Mouse (Mus musculus) cortical plate, adult 2 months (tissue): ENCODE measurements around the gene 4932438A13Rik.

ENCODE experiments used
- CTCF ChIP-seq: fragments of 200-500 bp; IDR thresholded peaks from 2 replicates; pipeline ENCODE4 v1.5.1; 2011; ENCODE audit warnings: mild to moderate bottlenecking, control low read depth, low read length; ENCODE audit not compliant: insufficient read depth; ENCODE audit errors: extremely low read depth
- POLR2A ChIP-seq: fragments of 200-500 bp; IDR thresholded peaks from 2 replicates; pipeline ENCODE4 v1.6.1; 2011; ENCODE audit warnings: mild to moderate bottlenecking, low read length, control low read depth; ENCODE audit not compliant: insufficient read depth; ENCODE audit errors: extremely low read depth

DNA sequence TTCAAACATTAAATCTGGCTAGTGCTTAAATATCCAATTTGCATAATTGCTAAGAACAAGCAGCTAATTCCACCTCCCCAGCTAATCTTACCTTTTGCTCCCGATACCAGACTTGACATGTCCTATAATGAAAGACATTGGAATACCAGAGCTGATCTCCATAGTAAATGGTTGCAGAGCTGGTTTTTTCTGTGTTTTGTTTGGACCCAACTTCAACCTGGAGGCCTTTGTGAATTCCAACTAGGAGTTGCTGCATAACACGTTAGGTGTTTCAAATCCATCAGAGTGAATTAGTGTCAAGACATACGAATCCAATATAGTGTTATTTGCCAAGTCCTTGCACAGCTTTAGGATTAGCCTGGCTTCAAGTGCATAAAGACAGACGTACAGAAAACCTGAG is 28.5 kb upstream of the 4932438A13Rik start:
- no peak for TF ChIP-seq CTCF
- no peak for TF ChIP-seq POLR2A
